Mouse (Mus musculus) forebrain, embryonic 14.5 days (tissue): ENCODE measurements around the gene Dhx37. TPM values are rescaled to one million over a fixed set of nuclear protein-coding genes. Genes with fewer than 3 reads are reported as not detected.
A peak's percentile ranks its signal among the peaks of the same experiment; 100 is the strongest.
"Not testable (repeated sequence)": the region's sequence is repeated elsewhere in the genome, so short reads cannot be mapped to it uniquely, and the experiment has no call there.

ENCODE experiments used
- ATAC-seq: fragments of 200-750 bp; cut with Nextera tagmentation; 2 replicates; pipeline ENCODE4 v1.8.0; 2017; ENCODE audit warnings: mild to moderate bottlenecking, moderate library complexity
- DNase-seq: peaks from one replicate; pipeline ENCODE4 v3.0.0-alpha.2; 2015; ENCODE audit warnings: low spot score
- H3K27ac ChIP-seq: fragments of 300-500 bp; sonication (generic); 2 replicates; pipeline ENCODE4 v1.5.1; 2014; ENCODE audit warnings: low read depth, mild to moderate bottlenecking, control low read depth, low read length, moderate library complexity
- H3K27me3 ChIP-seq: fragments of 300-500 bp; sonication (generic); replicated peaks from 2 replicates; pipeline ENCODE4 v1.6.1; 2014; ENCODE audit warnings: low read length, control low read depth, mixed read lengths; ENCODE audit not compliant: control insufficient read depth, insufficient read depth
- H3K36me3 ChIP-seq: fragments of 300-500 bp; sonication (generic); 2 replicates; pipeline ENCODE4 v1.6.1; 2014; ENCODE audit warnings: low read length, control low read depth; ENCODE audit not compliant: control insufficient read depth, insufficient read depth
- H3K4me1 ChIP-seq: fragments of 300-500 bp; sonication (generic); 2 replicates; pipeline ENCODE4 v1.6.1; 2014; ENCODE audit warnings: antibody characterized with exemption, low read length, control low read depth; ENCODE audit not compliant: control insufficient read depth, insufficient read depth
- H3K4me2 ChIP-seq: fragments of 300-500 bp; sonication (generic); 2 replicates; pipeline ENCODE4 v1.6.1; 2014; ENCODE audit warnings: mild to moderate bottlenecking, control low read depth, low read length
- H3K4me3 ChIP-seq: fragments of 300-500 bp; sonication (generic); 2 replicates; pipeline ENCODE4 v1.5.1; 2014; ENCODE audit warnings: low read depth, low read length, control low read depth
- H3K9ac ChIP-seq: fragments of 300-500 bp; sonication (generic); 2 replicates; pipeline ENCODE4 v1.6.1; 2014; ENCODE audit warnings: mild to moderate bottlenecking, low read length, control low read depth, moderate library complexity
- H3K9me3 ChIP-seq: fragments of 300-500 bp; sonication (generic); replicated peaks from 2 replicates; pipeline ENCODE4 v1.6.1; 2016; ENCODE audit warnings: low read length, control low read depth, mixed read lengths; ENCODE audit not compliant: control insufficient read depth
- WGBS: fragments of 180-500 bp; shearing (Covaris S2); extraction: QIAGEN DNeasy Blood & Tissue Kit; methylation state at CpG from one replicate; pipeline ENCODE4 v1.1.7; 2014; 5-methylcytosine and 5-hydroxymethylcytosine counted together
- polyA plus RNA-seq: library from polyadenylated mRNA; unstranded; fragments of >200 nt; fragmentation: Nextera tagmentation; extraction: Ambion mirVana; gene quantifications from 2 replicates; pipeline ENCODE4 v1.2.1, GENCODE M21; 2014

The Dhx37 gene
- polyA plus RNA-seq, 1 experiment from 2014 or later = 4.7 TPM

GRCm38 (mm10) chr5:125426343-125426742, 7.6 kb downstream of the Dhx37 start:
- 92% methylated on average over 10 of the region's 10 CpGs for WGBS
- peaks cover 100% of the 10 kb centered on the region for H3K36me3 ChIP-seq
- no peaks in the 10 kb centered on the region for H3K9me3 ChIP-seq
- no peak for ATAC-seq
- H3K4me3 ChIP-seq = no peak overlapping the region
- H3K9ac ChIP-seq = no peak overlapping the region
- no peaks in the 10 kb centered on the region for H3K4me1 ChIP-seq
- H3K4me2 ChIP-seq = no peak overlapping the region
- no peaks in the 10 kb centered on the region for H3K27me3 ChIP-seq
- H3K27ac ChIP-seq = no peak overlapping the region
- DNase-seq = no peak

- no peak for ATAC-seq
- WGBS = 96% methylated on average over 10 of the region's 10 CpGs
- H3K4me2 ChIP-seq = no peak overlapping the region
These were observed 8.1 kb downstream of the Dhx37 start for GRCm38 (mm10) chr5:125425698-125426276.

GRCm38 (mm10) chr5:125419124-125419523, 14.8 kb downstream of the Dhx37 start:
- Histone ChIP-seq H3K36me3 (peaks cover 98% of the 10 kb centered on the region), H3K9me3 (no peaks in the 10 kb centered on the region), H3K4me1 (no peaks in the 10 kb centered on the region), H3K4me2 (no peak overlapping the region), H3K4me3 (no peak overlapping the region), H3K27ac (no peak overlapping the region), H3K9ac (no peak overlapping the region), H3K27me3 (no peaks in the 10 kb centered on the region)
- ATAC-seq = no peak
- 85% methylated on average over 11 of the region's 11 CpGs for WGBS
- no peak for DNase-seq

More at GRCm38 (mm10) chr5:125425698-125426276, 8.1 kb downstream of the Dhx37 start:
- Histone ChIP-seq H3K36me3 (peaks cover 100% of the 10 kb centered on the region), H3K27me3 (no peaks in the 10 kb centered on the region), H3K4me3 (no peak overlapping the region), H3K4me1 (no peaks in the 10 kb centered on the region), H3K9me3 (no peaks in the 10 kb centered on the region), H3K9ac (no peak overlapping the region), H3K27ac (no peak overlapping the region)
- DNase-seq = no peak

GRCm38 (mm10) chr5:125418636-125419035, 15.3 kb downstream of the Dhx37 start:
- no peak overlapping the region for H3K9ac ChIP-seq
- no peaks in the 10 kb centered on the region for H3K27me3 ChIP-seq
- no peak overlapping the region for H3K4me3 ChIP-seq
- DNase-seq (no peak), ATAC-seq (no peak)
- no peak overlapping the region for H3K27ac ChIP-seq
- WGBS = 85% methylated on average over 12 of the region's 12 CpGs
- no peak overlapping the region for H3K4me2 ChIP-seq
- no peaks in the 10 kb centered on the region for H3K4me1 ChIP-seq
- no peaks in the 10 kb centered on the region for H3K9me3 ChIP-seq
- peaks cover 98% of the 10 kb centered on the region for H3K36me3 ChIP-seq

- Histone ChIP-seq H3K4me3 (no peak overlapping the region), H3K36me3 (peaks cover 79% of the 10 kb centered on the region), H3K27me3 (no peaks in the 10 kb centered on the region), H3K4me2 (no peak overlapping the region), H3K4me1 (no peaks in the 10 kb centered on the region), H3K9ac (no peak overlapping the region), H3K27ac (no peak overlapping the region), H3K9me3 (no peaks in the 10 kb centered on the region)
- DNase-seq (no peak), ATAC-seq (no peak)
- 95% methylated on average over 8 of the region's 8 CpGs for WGBS
These were observed 17.7 kb downstream of the Dhx37 start for GRCm38 (mm10) chr5:125416183-125416582.

- Histone ChIP-seq H3K4me2 (no peak overlapping the region), H3K36me3 (peaks cover 55% of the 10 kb centered on the region), H3K9ac (no peak overlapping the region), H3K4me3 (no peak overlapping the region), H3K9me3 (no peaks in the 10 kb centered on the region), H3K27ac (peak overlapping the region; percentile 33; the same call in 1 of the 2 replicates), H3K27me3 (no peaks in the 10 kb centered on the region), H3K4me1 (no peaks in the 10 kb centered on the region)
- WGBS = 45% methylated on average over 4 of the region's 4 CpGs
- DNase-seq (peak; percentile 48), ATAC-seq (no peak)
These were observed 20.2 kb downstream of the Dhx37 start for GRCm38 (mm10) chr5:125413763-125414162.

GRCm38 (mm10) chr5:125412536-125412935, 21.4 kb downstream of the Dhx37 start:
- H3K4me3 ChIP-seq, H3K9ac ChIP-seq, H3K9me3 ChIP-seq, ATAC-seq, H3K4me2 ChIP-seq, H3K27ac ChIP-seq, H3K4me1 ChIP-seq, H3K27me3 ChIP-seq, DNase-seq: not testable (repeated sequence)
- peaks cover 43% of the 10 kb centered on the region for H3K36me3 ChIP-seq
- WGBS = 90% methylated on average over 8 of the region's 8 CpGs

- H3K4me3 ChIP-seq = no peak overlapping the region
- no peak overlapping the region for H3K4me2 ChIP-seq
- no peak overlapping the region for H3K27ac ChIP-seq
- peak; percentile 59 for DNase-seq
- 0 out of 2 replicates have a peak, but pooled peaks cover 3% of the 10 kb centered on the region for H3K4me1 ChIP-seq
- no peak overlapping the region for H3K9ac ChIP-seq
- no peaks in the 10 kb centered on the region for H3K9me3 ChIP-seq
- no peak for ATAC-seq
- peaks cover 38% of the 10 kb centered on the region for H3K36me3 ChIP-seq
- WGBS = 65% methylated on average over 5 of the region's 5 CpGs
- H3K27me3 ChIP-seq = no peaks in the 10 kb centered on the region
These were observed 21.9 kb downstream of the Dhx37 start for GRCm38 (mm10) chr5:125411972-125412530.

GRCm38 (mm10) chr5:125409348-125410090, 24.4 kb downstream of the Dhx37 start:
- ATAC-seq = no peak
- no peak overlapping the region for H3K27ac ChIP-seq
- 11% methylated on average over 20 of the region's 20 CpGs for WGBS

More at GRCm38 (mm10) chr5:125409348-125410090, 24.4 kb downstream of the Dhx37 start:
- no peak overlapping the region for H3K9ac ChIP-seq
- H3K4me1 ChIP-seq = 0 out of 2 replicates have a peak, but pooled peaks cover 7% of the 10 kb centered on the region
- H3K36me3 ChIP-seq = peaks cover 13% of the 10 kb centered on the region
- H3K27me3 ChIP-seq = no peaks in the 10 kb centered on the region
- peak; percentile 72 for DNase-seq
- H3K9me3 ChIP-seq = no peaks in the 10 kb centered on the region
- H3K4me2 ChIP-seq = peak overlapping the region; percentile 14
- H3K4me3 ChIP-seq = peak overlapping the region; percentile 4; the same call in 1 of the 2 replicates
